Mouse (Mus musculus) lung, adult 2 months (tissue): ENCODE results near the gene Atp6v1d. TPM values are rescaled to one million over a fixed set of nuclear protein-coding genes. Genes with fewer than 3 reads are reported as not detected.

Experiments
- DNase-seq: peaks from one replicate; pipeline ENCODE4 v3.0.0; 2022
- H3K4me1 ChIP-seq: fragments of 200-500 bp; 2 replicates; pipeline ENCODE4 v1.6.1; 2011; ENCODE audit warnings: low read length; ENCODE audit not compliant: control insufficient read depth, insufficient read depth
- H3K4me3 ChIP-seq: fragments of 200-500 bp; replicated peaks from 2 replicates; pipeline ENCODE3; 2011; ENCODE audit warnings: low read depth, mild to moderate bottlenecking, control low read depth, low read length; ENCODE audit errors: extremely low read depth
- CTCF ChIP-seq: fragments of 200-500 bp; IDR thresholded peaks from 2 replicates; pipeline ENCODE4 v1.5.1; 2011; ENCODE audit warnings: mild to moderate bottlenecking, low read length, control low read depth; ENCODE audit not compliant: insufficient read depth
- POLR2A ChIP-seq: fragments of 200-500 bp; IDR thresholded peaks from 2 replicates; pipeline ENCODE4 v1.6.1; 2011; ENCODE audit warnings: low read depth, mild to moderate bottlenecking, control low read depth, low read length, borderline replicate concordance; ENCODE audit errors: extremely low read depth
- WGBS: fragments of 180-500 bp; shearing (Covaris S2); methylation state at CpG from one replicate; pipeline ENCODE4 v1.1.7; 2018; 5-methylcytosine and 5-hydroxymethylcytosine counted together
- polyA plus RNA-seq: library from polyadenylated mRNA; depleted of rRNA; stranded (reverse); fragments of >200 nt; gene quantifications from 2 replicates; pipeline ENCODE4 v1.2.3, GENCODE M21; 2012; rRNA removed

The Atp6v1d gene
- 5.9 and 15.5 TPM in 2 replicates for polyA plus RNA-seq

GRCm38 (mm10) chr12:78861496-78862253 lies at the start of gene Atp6v1d, which contains the start of gene Eif2s1:
TSS of gene Atp6v1d (minus strand) at chr12:78861638.
TSS of gene Eif2s1 (plus strand) at chr12:78861819.
- WGBS: under 1% methylated on average over 55 of the region's 55 CpGs

GRCm38 (mm10) chr12:78910684-78911461 lies 49.4 kb upstream of the Atp6v1d start:
- 22% methylated on average over 16 of the region's 16 CpGs for WGBS
- no peak for TF ChIP-seq POLR2A
- no peak for TF ChIP-seq CTCF
- DNase-seq: no peak
- Histone ChIP-seq H3K4me1 (peaks cover 6% of the 10 kb centered on the region), H3K4me3 (no peak overlapping the region)

More at GRCm38 (mm10) chr12:78861496-78862253, at the start of gene Atp6v1d, which contains the start of gene Eif2s1:
- H3K4me1 ChIP-seq: peaks cover 9% of the 10 kb centered on the region
- H3K4me3 ChIP-seq: peak within 1 kb of the TSS; percentile 97
- TF ChIP-seq CTCF: peak; percentile 72
- TF ChIP-seq POLR2A: peak; percentile 85; the same call in 1 of the 2 replicates
- peak; percentile 97 for DNase-seq

- H3K4me1 ChIP-seq: peaks cover 6% of the 10 kb centered on the region
- no peak for DNase-seq
- TF ChIP-seq POLR2A (no peak), CTCF (no peak)
- 65% methylated on average over 6 of the region's 6 CpGs for WGBS
- H3K4me3 ChIP-seq: no peak overlapping the region
These were observed 46.7 kb upstream of the Atp6v1d start for GRCm38 (mm10) chr12:78908081-78908605.

GRCm38 (mm10) chr12:78906707-78907162 lies 45.3 kb upstream of the Atp6v1d start, which contains the start of gene Plek2:
TSS of gene Plek2 (minus strand) at chr12:78906964.
- 2% methylated on average over 38 of the region's 38 CpGs for WGBS
- peak; percentile 82 for DNase-seq
- Histone ChIP-seq H3K4me1 (peaks cover 4% of the 10 kb centered on the region; the same call in 1 of the 2 replicates), H3K4me3 (peak within 1 kb of the TSS; percentile 87)
- no peak for TF ChIP-seq CTCF
- peak; percentile 27; the same call in 1 of the 2 replicates for TF ChIP-seq POLR2A

- DNase-seq: no peak
- Histone ChIP-seq H3K4me1 (peaks cover 4% of the 10 kb centered on the region; the same call in 1 of the 2 replicates), H3K4me3 (no peak overlapping the region)
- 85% methylated on average over 5 of the region's 7 CpGs for WGBS
- TF ChIP-seq CTCF (no peak), POLR2A (no peak)
These were observed 43.1 kb upstream of the Atp6v1d start for GRCm38 (mm10) chr12:78904499-78904898.

- no peak for DNase-seq
- 81% methylated on average over 4 of the region's 4 CpGs for WGBS
- no peak overlapping the region for H3K4me3 ChIP-seq
- TF ChIP-seq CTCF (no peak), POLR2A (no peak)
- peaks cover 4% of the 10 kb centered on the region; the same call in 1 of the 2 replicates for H3K4me1 ChIP-seq
These were observed 41.9 kb upstream of the Atp6v1d start for GRCm38 (mm10) chr12:78903313-78903712.

- no peak for TF ChIP-seq POLR2A
- TF ChIP-seq CTCF: no peak
- WGBS: 80% methylated on average over 5 of the region's 5 CpGs
- no peak for DNase-seq
- Histone ChIP-seq H3K4me3 (no peak overlapping the region), H3K4me1 (no peaks in the 10 kb centered on the region; the same call in 1 of the 2 replicates)
These were observed 40.0 kb upstream of the Atp6v1d start for GRCm38 (mm10) chr12:78901467-78901866.

GRCm38 (mm10) chr12:78897861-78898260 lies 36.4 kb upstream of the Atp6v1d start:
- WGBS: 78% methylated on average over 1 of the region's 1 CpGs

GRCm38 (mm10) chr12:78891149-78891548 lies 29.7 kb upstream of the Atp6v1d start:
- no peak for DNase-seq
- Histone ChIP-seq H3K4me1 (no peaks in the 10 kb centered on the region), H3K4me3 (no peak overlapping the region)
- TF ChIP-seq POLR2A (no peak), CTCF (no peak)
- WGBS: 84% methylated on average over 2 of the region's 2 CpGs

More at GRCm38 (mm10) chr12:78897861-78898260, 36.4 kb upstream of the Atp6v1d start:
- no peak for DNase-seq
- TF ChIP-seq POLR2A (no peak), CTCF (no peak)
- no peaks in the 10 kb centered on the region for H3K4me1 ChIP-seq
- no peak overlapping the region for H3K4me3 ChIP-seq

- no peaks in the 10 kb centered on the region for H3K4me1 ChIP-seq
- no peak for DNase-seq
- H3K4me3 ChIP-seq: no peak overlapping the region
- WGBS: 64% methylated on average over 1 of the region's 1 CpGs
- TF ChIP-seq POLR2A (no peak), CTCF (no peak)
These were observed 28.6 kb upstream of the Atp6v1d start for GRCm38 (mm10) chr12:78890062-78890461.
